Comparison of ENCODE assay signal across 8 mouse cellular contexts in the genomic region with DNA sequence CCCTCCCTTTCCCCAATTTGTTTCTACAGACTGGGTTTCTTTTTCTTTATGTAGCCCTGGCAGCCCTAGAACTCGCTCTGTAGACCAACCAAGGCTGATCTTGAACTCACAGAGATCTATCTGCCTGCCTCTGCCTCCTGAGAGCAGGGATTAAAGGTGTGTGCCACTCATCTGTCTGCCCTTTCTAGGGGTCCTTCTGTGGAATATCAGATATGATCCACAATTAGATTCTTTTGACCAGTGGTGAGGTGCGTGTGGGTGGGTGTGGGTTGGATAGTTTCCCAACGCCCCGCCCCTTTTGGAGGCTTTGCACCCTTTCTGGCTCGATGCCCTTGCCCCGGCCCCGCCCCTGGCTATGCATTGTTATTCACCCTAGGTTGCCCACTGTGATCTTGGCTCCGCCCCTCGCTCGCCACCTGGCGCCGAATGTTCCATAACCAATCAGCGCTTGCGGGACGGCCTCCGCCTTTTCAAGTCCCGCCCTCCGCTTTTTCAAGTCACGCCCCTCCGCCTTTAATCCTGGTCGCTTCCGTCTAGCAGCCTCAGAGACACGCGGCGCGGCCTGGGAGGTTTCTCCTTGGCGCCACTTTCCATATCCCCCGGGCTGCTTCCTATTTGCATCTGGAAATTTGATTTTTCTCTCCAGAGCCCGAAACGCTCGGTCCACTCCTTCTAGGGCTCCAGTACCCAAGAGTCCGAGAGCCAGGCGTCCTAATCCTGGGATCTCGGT. TPM values are rescaled to one million over a fixed set of nuclear protein-coding genes. Genes with fewer than 3 reads are reported as not detected.
A peak's percentile ranks its signal among the peaks of the same experiment; 100 is the strongest.
DNase-seq lines count a peak whose midpoint lies in the region; ATAC-seq and TF ChIP-seq lines count a peak whose summit lies in the region.

A gene (plus strand): TSS at position 516 of the 730 bp plus-strand sequence.

- peak within 1 kb of the TSS; percentile 56 for H3K4me3 ChIP-seq in forebrain, embryonic 16.5 days (replicated peaks; ENCODE audit: low read length)
- H3K4me3 ChIP-seq in layer of hippocampus, adult 2 months, result peak within 1 kb of the TSS; percentile 58
- H3K4me3 ChIP-seq in lung, embryonic 14.5 days (ENCODE audit: low read depth, low read length), result peak within 1 kb of the TSS; percentile 71
- peak within 1 kb of the TSS; percentile 50 for H3K4me3 ChIP-seq in olfactory bulb, adult 2 months (ENCODE audit: insufficient read depth, low read depth, low read length)
- H3K4me3 ChIP-seq in thymus, adult 2 months (ENCODE audit: control insufficient read depth, insufficient read depth, low read length), result peak within 1 kb of the TSS; percentile 88

- TF ChIP-seq CTCF in layer of hippocampus, adult 2 months (conservative IDR thresholded peaks at IDR 0.05), result no peak; the same call in 1 of the 2 replicates
- peak; percentile 20; the same call in 1 of the 2 replicates for TF ChIP-seq CTCF in lung, embryonic 14.5 days (IDR thresholded peaks at IDR 0.05; ENCODE audit: low read depth)
- no peak for TF ChIP-seq CTCF in olfactory bulb, adult 2 months (IDR thresholded peaks at IDR 0.05; ENCODE audit: insufficient read depth, low read depth, low read length)
- TF ChIP-seq CTCF in thymus, adult 2 months (IDR thresholded peaks at IDR 0.05; ENCODE audit: borderline replicate concordance, control insufficient read depth, extremely low read depth, insufficient read depth, low read length, poor library complexity), result peak; percentile 47; the same call in 1 of the 2 replicates

- no peak within 1 kb of the TSS for H3K27ac ChIP-seq in forebrain, embryonic 16.5 days (ENCODE audit: low read length)
- H3K27ac ChIP-seq in layer of hippocampus, adult 2 months, result no peak within 1 kb of the TSS
- H3K27ac ChIP-seq in lung, embryonic 14.5 days (ENCODE audit: low read depth), result peak within 1 kb of the TSS; percentile 65; the same call in 1 of the 2 replicates
- H3K27ac ChIP-seq in olfactory bulb, adult 2 months (ENCODE audit: insufficient read depth, low read depth, low read length), result no peak within 1 kb of the TSS
- H3K27ac ChIP-seq in thymus, adult 2 months (ENCODE audit: control insufficient read depth, insufficient read depth, low read length), result peak within 1 kb of the TSS; percentile 45

- peak within 1 kb of the TSS; percentile 96 for H3K4me2 ChIP-seq in forebrain, embryonic 16.5 days (ENCODE audit: low read length)
- peak within 1 kb of the TSS; percentile 100 for H3K4me2 ChIP-seq in lung, embryonic 14.5 days

- intact Hi-C loops in heart, postnatal 36 days (cut with DNase I), result loop anchor here (1.0 to 2.0 kb wide), 3 partner anchors 21 to 34 kb away; no protein-coding TSS in a partner anchor

- peak within 1 kb of the TSS; percentile 56 for H3K9ac ChIP-seq in forebrain, embryonic 16.5 days (replicated peaks; ENCODE audit: low read depth, low read length)
- peak within 1 kb of the TSS; percentile 72 for H3K9ac ChIP-seq in lung, embryonic 14.5 days

- peak; percentile 99 for DNase-seq in ES-CJ7 (ENCODE audit: low read depth, low spot score)
- peak; percentile 34 for DNase-seq in cerebellum, adult 11-12 months
- DNase-seq in heart, postnatal 36 days, result peak; percentile 90 to 91
- DNase-seq in layer of hippocampus, adult 2 months (ENCODE audit: low spot score in 2 of 2), result peak; percentile 54 to 63
- DNase-seq in lung, embryonic 14.5 days, result peak; percentile 97
- DNase-seq in thymus, adult 2 months, result peak; percentile 96

- WGBS in forebrain, embryonic 16.5 days, result 2% methylated on average over 34 of the region's 34 CpGs
- WGBS in lung, embryonic 14.5 days, result 3% methylated on average over 34 of the region's 34 CpGs
- WGBS in olfactory bulb, adult 2 months, result 3% methylated on average over 34 of the region's 34 CpGs
- 3% methylated on average over 34 of the region's 34 CpGs for WGBS in thymus, adult 2 months

- peak; percentile 47 for TF ChIP-seq POLR2A in olfactory bulb, adult 2 months (IDR thresholded peaks at IDR 0.05; ENCODE audit: insufficient read depth, low read depth, low read length)
- TF ChIP-seq POLR2A in thymus, adult 2 months (IDR thresholded peaks at IDR 0.05; ENCODE audit: control insufficient read depth, extremely low read depth, insufficient read depth, low read length, poor library complexity), result peak; percentile 99

- ATAC-seq in forebrain, embryonic 16.5 days, result peak; percentile 86
- peak; percentile 81 for ATAC-seq in lung, embryonic 14.5 days (ENCODE audit: insufficient read depth)

- H3K4me1 ChIP-seq in forebrain, embryonic 16.5 days (replicated peaks; ENCODE audit: control insufficient read depth, insufficient read depth, low read length), result peaks cover 25% of the 10 kb centered on the region
- peaks cover 10% of the 10 kb centered on the region for H3K4me1 ChIP-seq in lung, embryonic 14.5 days (ENCODE audit: insufficient read depth)
- H3K4me1 ChIP-seq in olfactory bulb, adult 2 months (ENCODE audit: control insufficient read depth, insufficient read depth, low read length), result peaks cover 22% of the 10 kb centered on the region
- H3K4me1 ChIP-seq in thymus, adult 2 months (replicated peaks; ENCODE audit: control insufficient read depth, insufficient read depth, low read length), result peaks cover 22% of the 10 kb centered on the region

- H3K27me3 ChIP-seq in forebrain, embryonic 16.5 days (replicated peaks; ENCODE audit: control insufficient read depth, insufficient read depth, low read length), result no peaks in the 10 kb centered on the region
- H3K27me3 ChIP-seq in lung, embryonic 14.5 days (ENCODE audit: insufficient read depth, low read length), result no peaks in the 10 kb centered on the region
- no peaks in the 10 kb centered on the region for H3K27me3 ChIP-seq in thymus, adult 2 months (ENCODE audit: control insufficient read depth, insufficient read depth, low read length)

- H3K9me3 ChIP-seq in forebrain, embryonic 16.5 days (ENCODE audit: control insufficient read depth, low read length), result no peaks in the 10 kb centered on the region
- H3K9me3 ChIP-seq in lung, embryonic 14.5 days (ENCODE audit: low read depth, low read length), result no peaks in the 10 kb centered on the region

- no peaks in the 10 kb centered on the region for H3K36me3 ChIP-seq in forebrain, embryonic 16.5 days (ENCODE audit: control insufficient read depth, insufficient read depth)
- no peaks in the 10 kb centered on the region for H3K36me3 ChIP-seq in lung, embryonic 14.5 days (ENCODE audit: insufficient read depth)
- H3K36me3 ChIP-seq in thymus, adult 2 months (ENCODE audit: control insufficient read depth, insufficient read depth, low read length), result no peaks in the 10 kb centered on the region

RNA-seq across cellular contexts. Expression of the gene that starts here (rescaled TPM):
- polyA plus RNA-seq in forebrain, embryonic 16.5 days (2015; fragmentation: Nextera tagmentation; extraction: Ambion mirVana), result 9.8 and 10.7 TPM in 2 replicates
- 10 to 100 TPM; 21.3 to 22.8 TPM for total RNA-seq in heart, postnatal 36 days (2021)
- 1 to 10 TPM; 3.5 to 4.7 TPM for total RNA-seq in layer of hippocampus, adult 2 months (2021)
- 32.6 and 35.7 TPM in 2 replicates for polyA plus RNA-seq in lung, embryonic 14.5 days (2014; fragmentation: Nextera tagmentation; extraction: Ambion mirVana)
- polyA plus RNA-seq in olfactory bulb, adult 2 months (2012; ENCODE audit: insufficient read depth, insufficient read length, low replicate concordance, missing spikeins), result not detected in 2 replicates
- 254 and 310 TPM in 2 replicates for polyA plus RNA-seq in thymus, adult 2 months (2012; rRNA removed)

Comparison
In these comparisons a context has a peak if more than half of its experiments do, and no peak if none do; other contexts are left out.
1. RNA of the gene that starts here (polyA plus RNA-seq): 254 to 310 TPM in thymus, adult 2 months, 32.6 to 35.7 TPM in lung, embryonic 14.5 days and 9.8 to 10.7 TPM in forebrain, embryonic 16.5 days; not detected in olfactory bulb, adult 2 months; every median in the first group is over 10 times any median in the second.
2. DNase-seq: peak in every context shown above with its lines; median percentile 99 in ES-CJ7; 97 in lung, embryonic 14.5 days; 96 in thymus, adult 2 months; 90 in heart, postnatal 36 days; 58 in layer of hippocampus, adult 2 months; 34 in cerebellum, adult 11-12 months.
3. H3K27ac ChIP-seq: peak in lung, embryonic 14.5 days (single experiment) and thymus, adult 2 months (single experiment); none in forebrain, embryonic 16.5 days (single experiment), layer of hippocampus, adult 2 months (single experiment) and olfactory bulb, adult 2 months (single experiment).
4. CTCF ChIP-seq: peak in lung, embryonic 14.5 days (single experiment) and thymus, adult 2 months (single experiment); none in layer of hippocampus, adult 2 months (single experiment) and olfactory bulb, adult 2 months (single experiment).
5. Peak in every context shown above with its lines, with median percentiles within 50 percentile points of each other: H3K4me3 ChIP-seq.